9 mouse cellular contexts compared by ENCODE assay signal in genomic region chr3:32530041-32530440, GRCm38 (mm10). TPM values are rescaled to one million over a fixed set of nuclear protein-coding genes. Genes with fewer than 3 reads are reported as not detected.
DNase-seq lines count a peak whose midpoint lies in the region; ATAC-seq and TF ChIP-seq lines count a peak whose summit lies in the region.
"Had no signal": no experiment of that assay in that cellular context is flagged by ENCODE, and none has a peak within 500 bp of the region (broad histone marks: within the 10 kb centered on the region; RNA-seq: fewer than 3 reads in every experiment).

No protein-coding gene starts in this region.

- no peak for DNase-seq in heart, postnatal 4 days
- no peak for DNase-seq in G1E (ENCODE audit: low spot score)
- DNase-seq in T-cell, adult 2 months (ENCODE audit: low spot score): no peak
- DNase-seq in frontal cortex, adult 2 months (ENCODE audit: extremely low spot score in 1 of 2, low spot score in 1 of 2): no peak

- no peaks in the 10 kb centered on the region; the same call in 1 of the 2 replicates for H3K9me3 ChIP-seq in heart, embryonic 11.5 days (replicated peaks; ENCODE audit: control insufficient read depth, low read length)
- peaks cover 9% of the 10 kb centered on the region for H3K9me3 ChIP-seq in G1E (replicated peaks)
- no peaks in the 10 kb centered on the region for H3K9me3 ChIP-seq in heart, embryonic 15.5 days (replicated peaks)

- H3K79me2 ChIP-seq in macrophage (ENCODE audit: inconsistent target): no peaks in the 10 kb centered on the region

- H3K27me3 ChIP-seq in heart, embryonic 11.5 days (ENCODE audit: control insufficient read depth, insufficient read depth, low read length): no peaks in the 10 kb centered on the region
- H3K27me3 ChIP-seq in G1E (ENCODE audit: insufficient read depth, low read length): no peaks in the 10 kb centered on the region
- H3K27me3 ChIP-seq in heart, embryonic 15.5 days: no peaks in the 10 kb centered on the region

- H3K4me1 ChIP-seq in heart, embryonic 11.5 days (ENCODE audit: control insufficient read depth, insufficient read depth, low read length): no peaks in the 10 kb centered on the region; the same call in 1 of the 2 replicates
- peaks cover 7% of the 10 kb centered on the region for H3K4me1 ChIP-seq in G1E (ENCODE audit: insufficient read depth, low read depth, low read length)
- H3K4me1 ChIP-seq in heart, embryonic 15.5 days (replicated peaks): peaks cover 2% of the 10 kb centered on the region; the same call in 1 of the 2 replicates

- H3K4me3 ChIP-seq in heart, embryonic 11.5 days (ENCODE audit: low read depth, low read length): peak overlapping the region; percentile 66
- H3K4me3 ChIP-seq in G1E (ENCODE audit: low read depth, low read length): peak overlapping the region; percentile 96
- peak overlapping the region; percentile 73 for H3K4me3 ChIP-seq in heart, embryonic 15.5 days
- H3K4me3 ChIP-seq in macrophage (ENCODE audit: inconsistent target): peak overlapping the region; percentile 68

- H3K4me2 ChIP-seq in heart, embryonic 11.5 days: peak overlapping the region; percentile 53
- peak overlapping the region; percentile 58 for H3K4me2 ChIP-seq in heart, embryonic 15.5 days

- no peak overlapping the region for H3K27ac ChIP-seq in heart, embryonic 11.5 days (ENCODE audit: low read depth, low read length)
- H3K27ac ChIP-seq in heart, embryonic 15.5 days: peak overlapping the region; percentile 86
- H3K27ac ChIP-seq in macrophage: no peak overlapping the region

- peak overlapping the region; percentile 73; the same call in 1 of the 2 replicates for H3K9ac ChIP-seq in heart, embryonic 11.5 days (ENCODE audit: low read depth, low read length)
- H3K9ac ChIP-seq in heart, embryonic 15.5 days: peak overlapping the region; percentile 81

- ATAC-seq in heart, embryonic 11.5 days (replicated peaks; ENCODE audit: insufficient number of reproducible peaks, low FRiP score, low TSS enrichment): no peak
- ATAC-seq in G1E (ENCODE audit: extremely low read depth, insufficient number of reproducible peaks, low FRiP score, poor library complexity, severe bottlenecking): no peak
- ATAC-seq in heart, embryonic 15.5 days (replicated peaks; ENCODE audit: insufficient number of reproducible peaks, insufficient read depth, low FRiP score, low read depth): no peak
- no peak for ATAC-seq in inflammation-experienced regulatory T-cells, adult 6 months

- TF ChIP-seq CTCF in G1E (IDR thresholded peaks at IDR 0.05; ENCODE audit: low read depth, low read length): no peak

- H3K36me3 ChIP-seq in heart, embryonic 11.5 days (ENCODE audit: control insufficient read depth, insufficient read depth, low read length): no peaks in the 10 kb centered on the region; the same call in 1 of the 2 replicates
- H3K36me3 ChIP-seq in G1E (replicated peaks) (peaks cover 41% of the 10 kb centered on the region), macrophage (ENCODE audit: inconsistent target) (0 out of 2 replicates have a peak, but pooled peaks cover 11% of the 10 kb centered on the region)
- H3K36me3 ChIP-seq in heart, embryonic 15.5 days: peaks cover 28% of the 10 kb centered on the region

- 11% methylated on average over 5 of the region's 5 CpGs for WGBS in heart, embryonic 11.5 days (ENCODE audit: insufficient replicate concordance)
- WGBS in heart, embryonic 15.5 days: 12% methylated on average over 5 of the region's 5 CpGs
- WGBS in macrophage (ENCODE audit: missing documents): 21% methylated on average over 5 of the region's 5 CpGs

RNA-seq across cellular contexts. Expression of gene Mfn1, which starts 0.8 kb away (rescaled TPM):
- 56.4 and 76.0 TPM in 2 replicates for polyA plus RNA-seq in heart, embryonic 11.5 days (2014; fragmentation: Nextera tagmentation; extraction: Ambion mirVana)
- 100 to 1,000 TPM; 296 to 314 TPM for total RNA-seq in heart, postnatal 4 days (2021)
- total RNA-seq in G1E (2014; fragmentation: Nextera tagmentation): 61.8 and 71.2 TPM in 2 replicates
- total RNA-seq in G1E (2017): 34.0 and 67.9 TPM in 2 replicates
- polyA plus RNA-seq in G1E (2012): 7.8 and 9.7 TPM in 2 replicates
- polyA plus RNA-seq in heart, embryonic 15.5 days (2015; fragmentation: Nextera tagmentation; extraction: Ambion mirVana): 60.8 and 78.6 TPM in 2 replicates
- 100 to 1,000 TPM in 3 of 26 experiments, 10 to 100 TPM in 23; 35.0 to 113 (median 69.7) TPM for total RNA-seq in macrophage (2018; cell fraction: chromatin; rRNA removed)
- 10 to 100 TPM; 12.6 to 28.2 (median 16.2) TPM for total RNA-seq in macrophage (2018; cell fraction: cytosol; rRNA removed)
- 10 to 100 TPM; 22.0 to 61.0 (median 36.7) TPM for total RNA-seq in macrophage (2018; cell fraction: nucleus; rRNA removed)
- polyA plus RNA-seq in macrophage (2018): 15.2 to 33.6 TPM (median 24.9 TPM) in 3 replicates
- 10 to 100 TPM; 10.9 to 15.6 (median 13.2) TPM for polyA plus RNA-seq in inflammation-experienced regulatory T-cells, adult 6 months (2017; shearing (Covaris generic))
- 107 and 127 TPM in 2 replicates for polyA plus RNA-seq in frontal cortex, adult 2 months (2012; rRNA removed)

RNA-seq across cellular contexts. Expression of gene Zfp639, which starts 20.0 kb away (rescaled TPM):
- polyA plus RNA-seq in heart, embryonic 11.5 days (2014; fragmentation: Nextera tagmentation; extraction: Ambion mirVana): 33.1 and 37.4 TPM in 2 replicates
- total RNA-seq in heart, postnatal 4 days (2021): 10 to 100 TPM; 27.7 to 33.3 TPM
- 90.8 and 97.8 TPM in 2 replicates for total RNA-seq in G1E (2014; fragmentation: Nextera tagmentation)
- total RNA-seq in G1E (2017): 67.9 and 69.8 TPM in 2 replicates
- polyA plus RNA-seq in G1E (2012): 6.0 and 7.9 TPM in 2 replicates
- 25.6 and 29.5 TPM in 2 replicates for polyA plus RNA-seq in heart, embryonic 15.5 days (2015; fragmentation: Nextera tagmentation; extraction: Ambion mirVana)
- 100 to 1,000 TPM in 2 of 26 experiments, 10 to 100 TPM in 24; 48.3 to 114 (median 78.8) TPM for total RNA-seq in macrophage (2018; cell fraction: chromatin; rRNA removed)
- 10 to 100 TPM; 16.6 to 29.5 (median 23.2) TPM for total RNA-seq in macrophage (2018; cell fraction: cytosol; rRNA removed)
- 100 to 1,000 TPM in 1 of 26 experiments, 10 to 100 TPM in 25; 42.3 to 107 (median 64.7) TPM for total RNA-seq in macrophage (2018; cell fraction: nucleus; rRNA removed)
- polyA plus RNA-seq in macrophage (2018): 23.5 to 31.2 TPM (median 26.8 TPM) in 3 replicates
- polyA plus RNA-seq in inflammation-experienced regulatory T-cells, adult 6 months (2017; shearing (Covaris generic)): 10 to 100 TPM; 26.7 to 28.3 (median 28.1) TPM
- 54.9 and 57.8 TPM in 2 replicates for polyA plus RNA-seq in frontal cortex, adult 2 months (2012; rRNA removed)

RNA-seq across cellular contexts. Expression of gene Kcnmb3, which starts 38.0 kb away (rescaled TPM):
- polyA plus RNA-seq in heart, embryonic 11.5 days (2014; fragmentation: Nextera tagmentation; extraction: Ambion mirVana): 0.09 TPM in 1 of 2 replicates, not detected in the other
- total RNA-seq in heart, postnatal 4 days (2021): under 1 TPM; 0.21 to 0.74 TPM
- total RNA-seq in G1E (2014; fragmentation: Nextera tagmentation) (not detected in 2 replicates), G1E (2017) (not detected in 2 replicates)
- polyA plus RNA-seq in G1E (2012) (not detected in 2 replicates), macrophage (2018) (not detected in 3 replicates)
- not detected in 2 replicates for polyA plus RNA-seq in heart, embryonic 15.5 days (2015; fragmentation: Nextera tagmentation; extraction: Ambion mirVana)
- total RNA-seq in macrophage (2018; cell fraction: chromatin; rRNA removed): not detected
- not detected for total RNA-seq in macrophage (2018; cell fraction: cytosol; rRNA removed)
- total RNA-seq in macrophage (2018; cell fraction: nucleus; rRNA removed): not detected
- polyA plus RNA-seq in inflammation-experienced regulatory T-cells, adult 6 months (2017; shearing (Covaris generic)): 1 to 10 TPM in 1 of 3 experiments, under 1 TPM in 2; 0.33 to 1.2 (median 0.85) TPM
- 0.04 and 0.19 TPM in 2 replicates for polyA plus RNA-seq in frontal cortex, adult 2 months (2012; rRNA removed)
- polyA plus RNA-seq: small intestine, adult 2 months had no signal
